Mouse (Mus musculus): ENCODE data around the gene Ly6g5c.
"Not testable (repeated sequence)": the region's sequence is repeated elsewhere in the genome, so short reads cannot be mapped to it uniquely, and the experiment has no call there.

The Ly6g5c gene

GRCm38 (mm10) chr17:35106522-35106921 lies 1.6 kb upstream of the Ly6g5c start:
- no peak for DNase-seq (ENCODE audit: low read depth, low spot score)

DNA sequence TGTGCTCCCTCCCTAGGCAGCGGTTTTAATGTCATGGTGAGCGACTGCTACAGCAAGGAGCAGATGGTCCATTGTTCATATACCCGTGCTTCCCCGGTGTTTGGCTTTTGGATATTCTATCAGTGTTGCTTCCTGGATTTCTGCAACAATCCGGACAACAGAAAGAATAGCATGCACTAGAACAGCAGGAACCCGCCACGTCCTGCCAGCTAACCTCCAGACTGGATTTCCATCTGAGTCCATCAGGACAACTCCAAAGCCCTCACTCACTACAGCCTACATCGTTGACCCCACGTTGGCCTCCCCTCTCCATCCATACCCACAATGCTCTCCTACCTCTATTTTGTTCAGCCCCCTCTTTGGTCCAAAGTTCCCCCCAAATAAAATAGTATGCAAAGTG lies 3.7 kb downstream of the Ly6g5c start:
- DNase-seq (ENCODE audit: low read depth, low spot score) = no peak

- no peak for DNase-seq (ENCODE audit: low read depth, low spot score)
These were observed 7.3 kb downstream of the Ly6g5c start, which contains the start of gene Ly6g5b for GRCm38 (mm10) chr17:35115046-35116019. TSS of gene Ly6g5b (minus strand) at chr17:35115428.

GRCm38 (mm10) chr17:35120745-35121142 lies 12.7 kb downstream of the Ly6g5c start:
- no peak for DNase-seq (ENCODE audit: low read depth, low spot score)

GRCm38 (mm10) chr17:35121143-35121799 lies 13.2 kb downstream of the Ly6g5c start, which contains the start of gene Gpank1:
TSS of gene Gpank1 (plus strand) at chr17:35121455.
- peak; percentile 95 for DNase-seq (ENCODE audit: low read depth, low spot score)

DNA sequence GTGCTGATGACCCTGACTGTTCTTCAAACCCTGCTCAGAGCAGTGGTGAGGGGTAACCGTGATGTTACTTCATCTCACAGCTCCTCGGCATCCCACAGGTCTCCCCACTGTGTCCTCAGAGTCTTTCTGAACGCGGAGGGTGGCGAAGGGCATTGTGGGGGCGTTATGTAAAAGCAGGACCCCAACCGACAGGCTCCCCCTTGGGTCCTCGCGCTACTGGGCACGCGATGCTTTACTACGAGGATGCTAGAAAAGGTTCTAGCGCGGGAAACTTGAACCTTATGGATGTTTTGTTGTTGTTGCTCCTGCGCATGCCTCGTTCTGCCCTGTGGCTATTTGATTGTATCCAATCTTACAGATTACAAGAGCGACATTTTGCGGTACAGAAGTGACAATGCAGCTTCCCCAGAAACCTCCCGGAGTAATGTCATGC lies 13.8 kb downstream of the Ly6g5c start, which contains the start of gene Csnk2b:
TSS of gene Csnk2b (minus strand) at position 183 of the 433 bp plus-strand sequence.
- DNase-seq (ENCODE audit: low read depth, low spot score) = peak; percentile 33

DNA sequence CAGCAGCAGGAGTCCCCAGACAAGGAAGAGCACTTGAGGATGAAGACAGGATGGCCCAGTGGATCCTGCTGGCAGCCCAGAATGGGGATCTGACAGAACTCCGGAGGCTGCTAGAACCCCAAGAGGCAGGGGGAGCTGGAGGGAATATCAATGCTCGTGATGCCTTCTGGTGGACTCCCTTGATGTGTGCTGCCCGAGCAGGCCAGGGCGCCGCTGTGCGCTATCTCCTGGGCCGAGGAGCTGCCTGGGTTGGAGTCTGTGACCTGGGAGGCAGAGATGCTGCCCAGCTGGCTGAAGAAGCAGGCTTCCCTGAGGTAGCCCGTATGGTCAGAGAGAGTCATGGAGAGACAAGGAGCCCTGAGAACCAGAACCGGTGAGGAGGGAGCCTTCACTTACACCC lies 15.2 kb downstream of the Ly6g5c start:
- not testable (repeated sequence) for DNase-seq (ENCODE audit: low read depth, low spot score)

GRCm38 (mm10) chr17:35124261-35124896 lies 16.3 kb downstream of the Ly6g5c start:
- DNase-seq (ENCODE audit: low read depth, low spot score) = not testable (repeated sequence)

GRCm38 (mm10) chr17:35125081-35125480 lies 17.0 kb downstream of the Ly6g5c start:
- no peak for DNase-seq (ENCODE audit: low read depth, low spot score)

GRCm38 (mm10) chr17:35125578-35125977 lies 17.5 kb downstream of the Ly6g5c start:
- DNase-seq (ENCODE audit: low read depth, low spot score) = no peak

GRCm38 (mm10) chr17:35126206-35126611 lies 18.1 kb downstream of the Ly6g5c start, which contains the start of gene D17H6S53E:
TSS of gene D17H6S53E (plus strand) at chr17:35126373.
- peak; percentile 26 for DNase-seq (ENCODE audit: low read depth, low spot score)

DNA sequence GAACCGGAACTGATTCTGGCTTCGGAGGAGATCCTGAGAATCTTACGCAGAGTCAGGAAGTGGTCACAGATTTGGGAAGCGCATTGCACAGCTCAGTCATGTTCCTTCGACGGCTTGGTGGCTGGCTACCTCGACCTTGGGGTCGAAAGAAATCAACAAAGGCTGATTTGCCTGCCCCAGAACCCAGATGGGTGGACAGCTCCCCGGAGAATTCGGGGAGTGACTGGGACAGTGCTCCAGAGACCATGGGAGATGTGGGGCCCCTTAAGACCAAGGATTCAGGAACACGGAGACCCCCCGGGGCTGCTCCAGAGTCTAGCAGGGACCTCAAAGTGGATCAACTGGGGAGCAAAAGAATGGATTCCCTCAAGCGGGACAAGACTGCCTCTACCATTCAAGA lies 18.9 kb downstream of the Ly6g5c start:
- no peak for DNase-seq (ENCODE audit: low read depth, low spot score)

DNA sequence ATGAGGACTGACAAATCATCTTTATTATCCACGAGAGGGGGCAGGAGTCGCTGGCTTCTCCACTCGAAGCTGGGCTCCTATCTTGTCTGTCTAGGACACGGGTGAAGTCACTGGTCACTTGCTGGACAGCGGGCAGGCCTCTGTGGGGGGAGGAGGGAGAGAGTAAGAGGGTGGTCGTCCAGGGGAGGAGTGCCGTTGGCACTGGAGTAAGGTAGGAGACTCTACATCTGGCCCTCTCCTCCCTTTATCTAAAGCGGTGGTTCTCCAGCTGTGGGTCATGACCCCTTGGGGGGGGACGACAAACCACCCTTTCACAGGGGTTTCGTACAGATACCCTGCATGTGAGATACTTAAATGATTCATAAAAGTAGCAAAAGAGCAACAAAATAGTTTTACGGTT lies 20.9 kb downstream of the Ly6g5c start:
- DNase-seq (ENCODE audit: low read depth, low spot score) = no peak

DNA sequence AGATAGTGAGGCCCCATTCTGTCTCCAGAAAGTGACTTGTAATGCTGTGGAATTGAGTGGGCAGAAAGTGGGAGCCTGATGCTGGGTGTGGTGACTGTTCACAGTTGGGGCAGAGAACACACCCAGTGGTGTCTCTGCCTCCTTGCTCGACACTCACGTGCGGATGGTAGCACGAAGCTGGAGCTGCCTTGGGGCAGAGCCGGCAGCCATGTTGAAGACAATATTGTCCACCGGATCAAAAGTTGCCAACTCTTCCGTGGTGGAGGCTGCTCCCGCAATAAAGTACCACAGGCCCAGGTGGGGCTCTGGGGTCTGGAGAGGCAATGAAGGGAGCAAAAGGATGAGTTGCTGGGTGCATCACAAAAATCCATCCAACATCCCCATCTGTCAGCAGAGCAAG lies 23.0 kb downstream of the Ly6g5c start:
- DNase-seq (ENCODE audit: low read depth, low spot score) = no peak

DNA sequence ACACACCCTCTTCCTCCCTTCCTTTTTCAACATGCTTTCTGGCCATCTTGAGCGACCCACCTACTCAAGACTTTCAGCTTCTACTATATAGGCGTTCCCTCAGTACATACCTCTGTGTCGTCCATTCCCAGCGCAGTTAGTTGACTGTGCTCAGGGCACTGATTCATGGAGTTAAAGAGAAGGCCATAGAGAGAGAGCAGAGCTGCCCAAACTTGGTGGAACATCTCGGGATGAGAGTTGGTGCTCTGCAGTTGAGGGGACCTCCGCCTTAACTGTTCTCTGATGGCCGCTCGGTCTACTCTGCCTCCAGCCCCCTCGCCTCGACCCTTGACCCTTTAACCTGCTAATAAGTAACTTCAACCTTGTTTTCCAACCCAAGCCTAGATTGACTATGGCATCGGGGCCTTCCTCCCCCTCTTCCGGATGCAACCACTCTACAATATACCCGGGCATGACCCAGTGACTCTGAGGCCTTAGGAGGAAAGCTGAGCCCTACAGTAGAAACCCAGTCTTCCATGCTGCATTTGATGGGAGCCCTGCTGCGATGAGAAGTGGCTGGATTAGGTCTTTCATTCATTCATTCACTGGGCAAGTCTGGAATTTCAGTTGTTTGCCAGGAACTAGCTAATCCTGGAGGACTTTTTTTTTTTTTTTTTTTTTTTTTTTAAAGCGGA lies 23.6 kb downstream of the Ly6g5c start, which contains the start of gene Apom:
TSS of gene Apom (minus strand) at position 551 of the 674 bp plus-strand sequence.
- DNase-seq (ENCODE audit: low read depth, low spot score) = no peak

DNA sequence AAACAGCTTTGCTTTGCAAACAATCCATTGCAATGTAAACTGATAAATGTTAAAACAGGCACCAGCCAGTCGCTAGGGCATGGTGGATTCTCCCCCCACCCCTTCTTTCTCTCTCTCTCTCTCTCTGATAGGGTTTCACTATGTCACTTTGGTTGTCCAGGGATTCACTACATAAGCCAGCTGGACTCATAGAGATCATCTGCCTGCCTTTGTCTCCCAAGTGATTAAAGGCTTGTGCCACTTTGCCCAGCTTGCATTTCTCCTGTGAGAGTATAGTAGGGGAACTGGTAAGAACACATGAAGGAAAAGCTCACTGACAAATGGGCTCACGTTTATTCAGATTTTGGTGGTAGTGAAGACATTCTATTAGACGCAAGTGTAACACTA lies 24.1 kb downstream of the Ly6g5c start:
- DNase-seq (ENCODE audit: low read depth, low spot score) = no peak

DNA sequence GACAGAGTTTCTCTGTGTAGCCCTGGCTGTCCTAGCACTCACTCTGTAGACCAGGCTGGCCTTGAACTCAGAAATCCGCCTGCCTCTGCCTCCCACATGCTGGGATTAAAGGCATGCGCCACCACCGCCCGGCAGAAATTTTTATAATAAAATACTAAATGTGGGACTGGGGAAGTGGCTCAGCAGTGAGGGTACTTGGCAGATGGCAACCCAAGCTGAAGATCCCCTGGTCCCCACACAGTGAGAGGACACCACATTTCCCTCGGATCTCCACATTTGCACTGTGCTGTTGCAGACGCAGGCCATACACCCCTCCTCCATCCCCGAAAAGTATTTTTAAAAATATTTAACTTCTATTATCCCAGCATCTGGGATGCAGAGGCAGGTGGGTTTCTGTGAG lies 25.4 kb downstream of the Ly6g5c start:
- no peak for DNase-seq (ENCODE audit: low read depth, low spot score)

GRCm38 (mm10) chr17:35134801-35135590 lies 26.9 kb downstream of the Ly6g5c start, which contains the start of gene Bag6:
TSS of gene Bag6 (plus strand) at chr17:35135178.
- peak; percentile 94 for DNase-seq (ENCODE audit: low read depth, low spot score)

DNA sequence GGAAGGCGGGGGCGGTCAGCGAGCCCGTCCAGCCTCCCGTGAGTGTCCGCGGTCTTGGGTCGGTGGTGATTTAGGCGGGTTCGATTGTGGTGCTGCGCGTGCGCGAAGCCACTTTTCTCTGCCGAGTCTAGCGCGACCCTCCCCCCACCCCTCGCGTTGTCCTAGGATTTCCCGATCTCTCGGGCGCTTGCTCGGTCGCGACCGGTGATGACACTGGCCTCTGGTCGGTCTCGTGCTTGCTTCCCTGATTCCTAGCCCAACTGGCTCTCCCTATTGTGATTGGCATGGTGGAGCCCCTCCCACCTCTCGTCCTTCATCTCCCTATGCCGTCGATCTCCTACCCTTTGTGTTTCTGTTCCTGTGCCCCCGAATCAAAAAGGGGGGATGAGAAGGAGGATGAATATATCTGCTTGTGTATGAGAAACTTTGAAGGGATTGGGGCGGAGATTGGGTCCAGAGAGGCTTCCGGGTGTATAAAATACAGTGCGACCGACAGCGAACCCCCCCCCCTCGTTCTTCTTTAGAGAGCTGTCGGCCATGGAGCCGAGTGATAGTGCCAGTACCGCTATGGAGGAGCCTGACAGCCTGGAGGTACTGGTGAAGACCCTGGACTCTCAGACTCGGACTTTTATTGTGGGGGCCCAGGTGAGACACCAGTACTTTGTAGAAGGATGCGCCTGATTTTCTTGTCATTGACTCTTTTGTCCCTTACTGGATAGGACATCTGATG lies 27.7 kb downstream of the Ly6g5c start:
- DNase-seq (ENCODE audit: low read depth, low spot score) = no peak

DNA sequence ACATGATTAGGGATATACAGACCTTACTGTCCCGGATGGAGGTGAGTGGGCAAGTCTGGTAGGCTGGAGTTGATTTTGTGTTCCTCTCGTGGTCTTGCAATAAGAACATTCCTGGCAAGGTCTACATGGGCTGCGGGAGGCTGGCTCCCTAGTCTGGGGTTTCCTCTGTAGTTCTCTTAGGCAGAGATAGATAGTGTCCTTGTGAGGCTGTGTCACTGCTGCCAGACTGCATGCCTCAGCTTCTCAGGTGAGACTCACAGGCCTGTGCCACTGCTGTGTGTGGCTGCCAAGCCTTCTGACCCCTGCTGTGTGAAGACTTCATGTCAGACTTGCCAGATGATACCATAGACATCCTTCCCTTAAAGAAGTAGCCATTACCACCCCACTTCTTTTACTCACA lies 31.2 kb downstream of the Ly6g5c start:
- no peak for DNase-seq (ENCODE audit: low read depth, low spot score)

All from retina, adult 2 months (tissue).